Mouse (Mus musculus): ENCODE measurements around the gene Chst8. TPM values are rescaled to one million over a fixed set of nuclear protein-coding genes. Genes with fewer than 3 reads are reported as not detected.

Gene Chst8
- total RNA-seq (2015; ENCODE audit: low replicate concordance) (not detected in 2 replicates), total RNA-seq (2017; ENCODE audit: low replicate concordance) (not detected in 2 replicates)

DNA sequence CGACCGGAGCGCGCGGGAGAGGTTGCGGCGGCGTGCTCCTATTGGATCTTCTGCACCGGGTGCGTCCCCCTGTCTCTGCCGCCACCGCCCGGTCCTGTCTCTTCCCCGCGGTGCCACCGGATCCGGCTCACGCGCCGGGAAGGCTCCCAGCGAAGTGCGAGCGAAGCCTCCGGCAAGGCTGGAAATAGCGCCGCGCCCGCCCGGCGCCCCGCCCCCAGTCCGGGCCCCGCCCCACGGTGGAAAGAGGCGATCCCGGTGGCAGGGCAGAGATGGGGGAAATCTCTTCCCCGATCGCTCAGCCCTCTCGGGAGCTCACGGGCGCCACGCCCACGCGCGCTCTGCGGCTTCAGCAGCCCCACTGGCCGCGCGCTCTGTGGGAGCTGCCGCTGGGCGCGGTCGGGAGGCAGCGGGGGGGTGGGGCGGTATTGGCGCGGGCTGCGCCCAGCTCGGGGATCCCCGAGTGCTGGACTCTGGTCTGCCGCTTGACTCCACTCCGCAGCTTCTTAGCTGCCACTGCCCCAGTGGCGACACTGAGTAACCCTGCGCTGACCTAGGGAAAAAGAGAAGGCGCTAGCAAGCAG, at the start of gene Chst8:
Gene Chst8 (minus strand): TSS at position 181 of the 581 bp plus-strand sequence.
- ATAC-seq (replicated peaks; ENCODE audit: low FRiP score, poor library complexity, severe bottlenecking) = no peak

DNA sequence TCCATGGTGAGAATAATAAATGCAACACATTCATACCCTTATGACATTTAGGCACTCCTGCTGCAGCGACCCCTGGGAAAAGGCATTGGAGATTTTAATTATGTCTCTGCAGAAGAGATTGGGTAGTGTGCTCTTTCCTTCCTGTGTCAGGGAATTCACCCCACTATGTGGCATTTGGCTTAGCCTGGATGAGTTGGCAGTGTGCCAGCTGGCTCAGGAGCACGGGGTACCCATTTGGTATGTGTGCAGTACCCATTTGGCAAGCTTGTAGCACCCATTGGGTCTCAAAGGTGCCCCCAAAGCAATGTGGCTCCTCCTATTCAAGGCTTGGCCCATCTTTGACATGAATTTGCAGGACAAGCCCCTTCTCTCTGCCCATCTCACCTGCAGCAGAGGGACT, 45.8 kb upstream of the Chst8 start:
- no peak for ATAC-seq (replicated peaks; ENCODE audit: low FRiP score, poor library complexity, severe bottlenecking)

DNA sequence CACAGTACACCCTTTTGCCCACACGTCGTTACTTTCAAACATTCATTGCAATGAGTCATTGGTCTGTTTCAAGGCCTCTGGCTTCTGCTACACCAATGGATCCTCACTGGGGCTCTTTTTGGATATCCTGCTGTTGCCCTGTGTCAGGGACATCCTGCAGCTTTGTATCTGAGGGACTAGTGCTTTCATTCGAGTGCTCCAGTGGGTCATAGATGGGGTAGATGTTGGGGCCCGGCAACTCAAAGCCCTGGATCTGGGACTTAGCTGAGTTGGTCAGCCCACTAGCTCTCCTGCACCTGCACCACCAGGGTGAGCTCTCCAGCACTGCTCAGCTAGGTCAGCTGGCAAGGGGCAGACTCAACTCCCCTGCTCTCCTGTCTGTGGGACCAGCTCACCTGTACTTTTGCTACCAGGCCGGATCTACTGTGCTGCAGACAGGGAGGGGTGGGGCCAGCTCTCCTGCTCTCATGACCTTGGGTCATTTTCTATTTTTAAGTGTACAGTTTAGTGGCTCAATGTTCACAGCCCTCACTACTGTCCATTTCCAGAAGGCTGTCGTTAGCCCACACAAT, 42.4 kb upstream of the Chst8 start:
- no peak for ATAC-seq (replicated peaks; ENCODE audit: low FRiP score, poor library complexity, severe bottlenecking)

DNA sequence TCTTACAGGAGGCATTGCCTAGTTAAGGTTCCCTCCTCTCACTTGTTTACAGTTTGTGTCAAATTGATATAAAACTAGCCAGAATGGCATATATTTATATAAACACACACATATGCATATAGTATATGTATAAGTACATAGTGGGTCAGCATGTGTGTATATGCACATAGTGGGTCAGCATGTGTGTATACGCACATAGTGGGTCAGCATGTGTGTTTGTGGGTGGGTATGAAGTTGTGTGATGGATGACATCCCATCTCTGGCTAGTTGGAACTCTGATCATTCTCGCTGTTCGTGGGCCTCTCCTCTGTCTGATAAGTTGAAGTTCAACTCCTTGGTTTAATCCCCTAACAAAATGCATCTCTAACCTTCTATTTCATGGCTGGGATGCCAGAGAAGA, 40.9 kb upstream of the Chst8 start:
- no peak for ATAC-seq (replicated peaks; ENCODE audit: low FRiP score, poor library complexity, severe bottlenecking)

DNA sequence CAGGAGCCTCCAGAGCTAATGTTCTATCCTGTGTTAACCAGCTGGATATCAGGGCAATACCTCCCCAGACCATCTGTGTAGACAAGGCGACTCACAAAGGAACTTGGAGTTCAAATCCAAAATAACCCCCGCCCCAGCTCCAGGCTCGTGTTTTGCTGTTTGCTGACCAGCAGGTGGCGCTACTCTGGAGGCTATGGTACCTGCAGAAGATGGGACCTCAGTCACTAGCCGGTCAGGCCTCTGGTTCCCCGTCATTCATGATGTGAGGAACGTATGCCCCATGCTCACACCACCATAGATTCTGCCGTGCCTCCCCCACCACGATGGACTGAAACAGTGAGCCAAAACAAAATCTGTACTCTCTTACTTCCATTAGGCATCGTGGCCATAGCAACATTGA, 37.1 kb upstream of the Chst8 start:
- ATAC-seq (replicated peaks; ENCODE audit: low FRiP score, poor library complexity, severe bottlenecking) = no peak

DNA sequence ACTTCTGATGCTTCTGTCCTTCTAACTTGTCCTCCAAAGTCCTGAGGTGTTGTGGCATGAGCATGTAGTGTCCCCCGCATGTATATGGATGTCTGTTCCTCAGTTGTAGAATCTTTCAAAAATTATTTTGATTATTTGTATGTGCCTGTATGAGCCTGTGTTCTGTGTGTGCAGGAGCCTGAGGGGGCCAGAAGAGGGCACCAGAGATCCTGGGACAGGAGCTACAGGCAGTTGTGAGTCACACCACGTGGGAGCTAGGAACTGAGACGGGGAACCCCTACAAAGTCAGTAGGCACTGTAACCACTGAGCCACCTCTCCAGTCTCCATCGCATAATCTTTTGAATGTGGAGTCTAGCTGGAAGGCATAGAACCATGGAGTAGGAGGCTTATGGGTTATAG, 36.3 kb upstream of the Chst8 start:
- no peak for ATAC-seq (replicated peaks; ENCODE audit: low FRiP score, poor library complexity, severe bottlenecking)

DNA sequence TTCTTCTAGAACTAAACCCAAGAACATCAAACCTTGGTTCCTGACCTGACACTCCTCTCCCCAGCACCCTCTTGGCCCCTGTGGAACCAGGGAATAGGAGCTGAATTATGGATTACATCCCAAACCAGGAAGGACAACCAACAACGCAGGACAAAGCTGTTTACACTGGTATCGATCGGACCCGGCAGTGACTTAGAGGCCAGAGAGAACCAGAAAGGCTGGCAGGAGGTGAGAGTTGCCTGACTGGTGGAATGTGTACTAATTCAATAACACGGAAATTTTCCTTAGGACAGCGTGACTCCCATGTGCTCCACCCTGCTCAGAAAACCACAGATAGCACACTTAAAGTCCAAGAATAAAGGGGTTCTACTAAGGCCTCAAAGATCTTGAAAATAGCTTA, 35.4 kb upstream of the Chst8 start:
- no peak for ATAC-seq (replicated peaks; ENCODE audit: low FRiP score, poor library complexity, severe bottlenecking)

DNA sequence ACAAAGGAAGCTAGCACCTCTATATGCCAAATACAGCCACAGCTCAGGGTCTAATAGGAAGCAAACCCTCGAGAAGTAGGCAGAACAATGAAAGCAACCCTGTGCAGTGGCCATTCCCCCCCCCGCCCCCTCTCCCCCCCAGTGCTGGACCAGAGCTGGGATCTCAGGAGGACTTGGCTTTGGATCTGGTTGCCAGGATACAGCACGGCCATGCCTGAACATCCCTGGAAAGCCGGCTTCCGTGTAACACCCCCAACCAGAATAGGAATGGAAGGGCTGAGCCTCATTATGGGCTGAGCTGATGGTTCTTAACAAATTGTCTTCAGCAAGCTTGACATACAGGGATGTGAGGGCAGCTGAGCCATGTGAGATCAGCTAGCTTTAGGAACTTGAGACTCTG, 34.9 kb upstream of the Chst8 start:
- no peak for ATAC-seq (replicated peaks; ENCODE audit: low FRiP score, poor library complexity, severe bottlenecking)

DNA sequence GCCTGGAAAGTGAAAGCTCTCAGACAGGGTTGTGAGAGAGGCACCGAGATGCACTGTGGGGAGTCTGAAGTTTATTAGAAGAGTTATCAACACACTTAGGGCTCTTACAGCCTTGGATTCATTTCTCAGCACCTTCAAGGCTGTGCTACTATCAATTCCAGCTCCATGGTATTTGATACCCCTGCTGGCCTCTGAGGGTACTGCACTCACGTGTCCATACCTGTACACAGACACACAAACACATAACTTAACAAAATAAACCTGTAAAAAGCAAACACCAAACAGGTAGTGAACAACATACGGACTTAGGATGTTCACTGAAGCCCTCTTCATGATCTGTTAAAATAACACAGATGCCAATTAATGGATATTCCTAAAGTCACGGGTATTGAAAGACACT, 26.2 kb upstream of the Chst8 start:
- ATAC-seq (replicated peaks; ENCODE audit: low FRiP score, poor library complexity, severe bottlenecking) = no peak

DNA sequence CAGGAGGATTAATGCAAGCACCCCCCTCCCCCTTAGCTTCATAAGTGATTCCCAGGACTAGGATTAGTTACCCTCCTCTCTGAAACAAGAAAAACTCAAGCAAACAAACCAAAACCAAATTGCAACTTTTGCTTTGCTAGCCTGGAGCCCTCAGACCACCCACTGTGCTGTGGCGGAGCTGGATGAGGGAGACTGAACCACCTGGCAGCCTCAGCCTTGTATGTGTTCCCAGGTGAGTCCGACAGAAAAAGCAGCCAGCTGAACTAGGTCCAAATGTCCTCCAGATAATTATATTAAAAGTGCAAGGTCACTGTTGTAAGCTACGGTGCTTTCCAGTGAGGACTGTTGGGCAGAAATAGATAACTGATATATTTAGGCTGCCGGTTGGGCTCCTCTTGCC, 25.7 kb upstream of the Chst8 start:
- ATAC-seq (replicated peaks; ENCODE audit: low FRiP score, poor library complexity, severe bottlenecking) = no peak

DNA sequence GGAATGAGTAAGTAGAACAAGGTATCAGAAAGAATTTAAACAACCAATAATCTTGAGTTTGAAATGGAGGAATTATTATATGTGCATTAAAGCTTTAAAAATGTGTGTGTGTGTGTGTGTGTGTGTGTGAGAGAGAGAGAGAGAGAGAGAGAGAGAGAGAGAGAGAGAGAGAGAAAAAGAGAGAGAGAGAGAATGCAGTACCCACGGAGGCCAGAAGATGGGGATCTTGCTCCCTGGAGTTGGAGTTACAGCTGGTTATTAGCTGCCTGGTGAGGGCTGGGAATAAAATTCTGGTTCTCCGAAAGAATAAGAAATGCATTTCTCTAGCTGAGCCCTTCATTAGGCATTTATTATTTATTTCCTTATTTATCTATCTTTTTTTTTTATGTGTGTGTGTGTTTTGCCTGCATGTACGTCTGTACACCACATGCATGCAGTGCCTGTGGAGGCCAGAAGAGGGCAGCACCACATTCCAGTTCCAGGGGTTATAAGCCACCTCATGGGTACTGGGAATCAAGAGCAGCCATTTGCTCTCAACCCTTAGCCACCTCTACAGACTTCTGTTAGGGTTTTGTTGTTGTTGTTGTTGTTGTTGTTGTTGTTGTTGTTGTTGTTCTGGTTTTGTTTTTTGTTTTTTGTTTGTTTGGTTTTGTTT, 13.9 kb upstream of the Chst8 start:
- ATAC-seq (replicated peaks; ENCODE audit: low FRiP score, poor library complexity, severe bottlenecking) = no peak

DNA sequence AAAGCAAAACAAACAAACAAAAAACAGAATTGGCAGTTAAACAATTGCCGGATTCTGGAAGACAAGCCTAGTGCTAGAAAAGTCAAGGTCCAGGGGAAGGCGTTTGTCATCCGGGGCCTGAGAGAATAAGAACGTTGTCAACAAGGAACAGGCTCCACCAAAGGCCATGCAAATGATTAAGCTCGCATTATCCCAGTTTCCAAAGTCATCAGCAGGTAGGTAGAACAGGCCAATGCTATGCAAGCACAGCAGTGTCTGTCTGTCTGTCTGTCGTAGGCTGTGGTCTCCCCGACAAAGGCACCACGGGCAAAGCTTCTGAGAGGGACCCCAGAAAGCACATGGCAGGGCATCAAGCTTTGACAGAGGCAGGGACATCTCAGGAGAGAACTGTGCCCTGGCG, 9.1 kb upstream of the Chst8 start:
- ATAC-seq (replicated peaks; ENCODE audit: low FRiP score, poor library complexity, severe bottlenecking) = no peak

DNA sequence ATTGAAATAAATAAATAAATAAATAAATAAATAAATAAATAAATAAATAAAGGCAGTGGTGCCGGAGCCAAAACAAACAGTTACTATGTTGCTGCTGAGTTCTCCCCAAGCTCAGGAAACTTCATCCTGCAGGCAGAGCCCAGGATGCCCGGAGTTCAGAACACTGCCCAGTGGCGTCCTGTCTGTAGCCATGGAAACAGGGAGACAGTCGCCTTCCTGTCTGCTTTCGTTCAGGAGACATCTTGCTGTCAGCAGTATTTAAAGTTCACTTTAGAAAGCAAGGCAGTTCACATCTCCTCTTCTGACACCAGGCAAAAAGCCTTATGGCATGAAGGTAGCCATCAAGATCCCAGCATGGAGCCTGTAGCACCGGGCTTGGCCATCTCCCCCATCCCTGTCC, 8.0 kb upstream of the Chst8 start:
- no peak for ATAC-seq (replicated peaks; ENCODE audit: low FRiP score, poor library complexity, severe bottlenecking)

DNA sequence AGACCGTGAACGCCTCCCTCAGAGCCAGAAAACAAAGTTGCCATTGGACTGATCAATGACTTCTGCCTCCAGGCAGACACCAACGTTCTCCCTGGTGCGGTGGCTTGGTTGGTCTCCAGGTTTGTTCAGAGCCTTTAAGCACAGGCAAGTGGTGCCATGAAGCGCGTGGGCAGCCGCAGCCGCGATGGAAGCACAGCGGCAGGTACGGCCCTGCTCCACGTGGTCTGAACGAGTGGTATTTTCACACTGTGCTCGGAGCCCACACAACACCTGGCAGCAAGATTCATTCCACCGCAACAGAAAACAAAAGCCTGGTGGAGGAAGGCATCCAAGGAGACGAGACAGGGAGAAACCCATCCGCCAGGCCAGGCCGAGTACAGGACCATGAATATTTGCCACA, 7.3 kb upstream of the Chst8 start:
- ATAC-seq (replicated peaks; ENCODE audit: low FRiP score, poor library complexity, severe bottlenecking) = no peak

DNA sequence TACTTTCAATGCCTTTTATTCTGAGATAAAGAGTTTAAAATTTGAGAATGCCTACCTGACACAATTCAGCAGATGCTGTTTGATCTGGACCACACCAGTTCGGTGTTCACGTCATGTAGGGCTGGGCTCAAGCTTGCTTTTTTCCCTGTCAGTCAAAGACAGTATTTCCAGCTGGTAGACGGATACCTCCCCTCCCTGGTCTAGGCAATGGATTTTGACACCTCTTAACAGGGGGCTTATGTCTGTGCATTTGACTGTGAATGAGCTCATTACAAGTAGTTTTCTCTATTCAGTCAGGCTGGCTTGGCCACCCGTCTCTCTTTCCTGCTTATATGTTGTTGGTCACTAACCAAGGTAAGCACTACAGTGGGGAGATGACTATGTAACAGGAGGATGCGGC, 6.1 kb upstream of the Chst8 start:
- no peak for ATAC-seq (replicated peaks; ENCODE audit: low FRiP score, poor library complexity, severe bottlenecking)

DNA sequence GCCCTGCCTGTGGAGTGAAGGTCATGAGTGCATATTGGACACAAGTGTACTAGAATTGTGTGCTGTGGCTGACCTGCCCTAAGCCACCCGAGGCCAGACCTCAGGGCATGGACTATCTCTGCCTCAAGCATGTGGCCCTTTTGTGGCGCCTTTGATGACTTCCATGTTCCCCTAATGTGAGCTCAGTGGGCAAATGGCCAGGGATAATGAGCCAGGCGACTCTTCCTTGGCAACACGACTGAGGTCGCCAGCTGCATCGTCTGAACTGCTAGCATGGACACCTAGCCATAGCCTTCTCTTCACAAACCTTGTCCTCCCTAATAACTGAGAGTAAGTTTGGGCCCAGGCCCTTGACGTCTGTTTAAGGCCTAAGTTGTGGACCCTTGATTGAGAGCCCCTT, 4.5 kb upstream of the Chst8 start:
- ATAC-seq (replicated peaks; ENCODE audit: low FRiP score, poor library complexity, severe bottlenecking) = no peak

DNA sequence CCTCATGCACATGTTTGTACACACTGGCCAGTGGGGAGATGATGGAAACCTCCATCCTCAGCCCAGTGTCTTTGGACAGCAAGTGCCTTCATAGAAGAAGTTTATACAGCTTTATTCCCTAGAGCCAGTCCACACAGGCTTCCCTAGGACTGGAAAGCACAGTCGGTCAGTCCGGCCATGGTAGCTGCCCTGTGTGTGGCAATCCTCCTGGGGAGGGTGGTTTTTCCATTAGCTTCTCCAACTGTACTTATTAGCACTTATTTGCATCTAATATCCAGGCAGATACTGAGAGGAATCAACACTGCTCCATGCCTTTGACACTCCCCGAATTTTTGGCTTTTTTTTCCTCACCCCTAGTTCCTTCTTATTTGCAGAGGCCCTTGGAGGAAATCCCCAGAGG, 2.3 kb upstream of the Chst8 start:
- no peak for ATAC-seq (replicated peaks; ENCODE audit: low FRiP score, poor library complexity, severe bottlenecking)

DNA sequence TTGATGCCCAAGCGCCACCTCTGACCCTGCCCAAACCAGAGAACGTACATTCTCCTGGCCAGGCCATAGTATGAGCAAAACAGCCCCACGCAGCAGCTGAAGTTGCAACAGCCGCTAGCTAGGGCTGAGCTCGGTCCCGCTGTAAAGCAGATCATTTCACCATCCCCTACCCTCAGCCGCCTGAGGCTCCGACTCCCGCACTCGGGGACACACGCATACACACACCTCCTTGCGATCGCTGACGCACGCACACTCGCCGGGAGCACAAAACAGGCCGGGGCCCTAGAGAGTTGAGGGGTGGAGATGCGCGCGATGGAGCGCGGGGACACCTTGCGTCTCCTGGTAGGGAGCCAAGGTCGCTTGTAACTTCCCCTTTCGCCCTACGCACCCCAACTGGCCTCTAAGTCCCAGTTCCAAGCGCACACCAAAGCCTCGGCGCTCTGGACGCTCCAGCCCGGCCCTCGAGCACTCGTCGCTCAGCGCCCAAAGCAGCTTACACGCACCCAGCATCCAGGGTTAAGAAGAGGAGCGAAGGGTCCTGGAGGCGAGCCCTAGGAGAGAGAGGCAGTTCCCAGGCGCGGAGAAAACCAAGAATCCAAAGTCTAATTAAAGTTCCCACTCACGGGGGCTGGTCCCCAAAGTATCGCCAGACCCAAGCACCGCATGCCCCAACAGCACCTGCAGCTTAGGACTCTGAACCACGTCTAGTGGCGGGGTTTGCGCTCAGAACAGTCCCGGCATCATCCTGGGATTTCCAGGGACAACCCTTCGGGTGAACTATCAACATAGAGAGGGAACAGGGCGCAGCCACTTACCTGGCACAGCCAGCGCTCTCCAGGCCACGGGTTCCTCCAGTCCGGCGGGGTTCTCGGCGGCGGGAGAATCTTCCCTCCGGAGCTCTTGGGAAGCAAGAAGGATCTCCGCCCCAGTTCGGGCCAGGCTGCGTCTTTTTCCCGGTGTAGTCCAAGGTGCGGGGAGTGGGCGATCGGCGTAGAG, 682 bp downstream of the Chst8 start:
- no peak for ATAC-seq (replicated peaks; ENCODE audit: low FRiP score, poor library complexity, severe bottlenecking)

DNA sequence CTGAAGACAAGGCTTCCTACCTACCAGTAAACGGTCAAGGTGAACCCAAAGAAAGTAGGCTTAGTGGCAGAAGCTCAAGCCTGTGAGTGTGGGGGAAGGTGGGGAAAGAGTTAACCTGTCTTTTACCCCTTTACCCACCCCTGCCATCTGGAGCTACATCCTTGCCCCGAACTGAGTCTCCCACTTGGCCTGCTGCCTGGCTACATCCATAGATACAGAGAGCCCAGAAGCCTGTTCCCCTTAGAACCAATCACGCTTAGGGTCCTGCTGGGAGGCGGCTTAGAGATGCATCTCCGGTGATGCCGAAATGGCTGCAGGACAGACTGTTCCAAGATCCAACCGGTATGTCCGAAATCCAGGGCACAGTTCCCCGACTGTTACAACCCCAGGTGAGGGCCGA, 1.5 kb downstream of the Chst8 start:
- ATAC-seq (replicated peaks; ENCODE audit: low FRiP score, poor library complexity, severe bottlenecking) = no peak

DNA sequence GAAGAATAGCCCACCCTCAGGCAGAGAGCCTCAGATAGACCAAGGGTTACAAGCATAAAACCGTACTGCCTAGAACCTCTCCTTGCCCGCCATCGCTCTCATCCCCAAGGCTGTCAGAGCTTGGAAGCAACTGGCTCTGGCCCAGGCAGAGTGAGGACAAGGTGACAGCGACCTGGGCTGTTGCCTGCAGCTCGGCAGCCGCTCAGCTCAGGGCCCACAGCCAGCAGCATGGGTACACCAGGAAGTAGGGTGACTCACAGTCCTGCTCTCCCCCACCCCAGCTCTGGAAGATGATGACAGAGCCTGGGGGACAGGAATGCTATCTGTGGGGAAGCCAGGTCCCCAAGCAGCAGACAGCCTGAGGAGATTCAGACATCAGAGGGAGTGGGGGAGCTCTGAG, 6.2 kb downstream of the Chst8 start:
- ATAC-seq (replicated peaks; ENCODE audit: low FRiP score, poor library complexity, severe bottlenecking) = no peak

Measured in erythroblast, adult 5-6 weeks (primary cell).